Mouse (Mus musculus): ENCODE results near the gene Bcas2. TPM values are rescaled to one million over a fixed set of nuclear protein-coding genes. Genes with fewer than 3 reads are reported as not detected.

The Bcas2 gene
- polyA plus RNA-seq, 1 experiment from 2014 or later: 231 TPM

- H3K4me2 ChIP-seq: no peak overlapping the region
- no peaks in the 10 kb centered on the region for H3K27me3 ChIP-seq
- no peak for ATAC-seq (ENCODE audit: insufficient number of reproducible peaks, insufficient read depth, low FRiP score, low TSS enrichment, low read depth)
- H3K27ac ChIP-seq: no peak overlapping the region
- H3K9me3 ChIP-seq: peaks cover 6% of the 10 kb centered on the region; the same call in 1 of the 2 replicates
- no peak overlapping the region for H3K4me3 ChIP-seq
- WGBS: 81% methylated on average over 12 of the region's 12 CpGs
- H3K36me3 ChIP-seq: no peaks in the 10 kb centered on the region; the same call in 1 of the 2 replicates
- H3K9ac ChIP-seq: no peak overlapping the region
- no peaks in the 10 kb centered on the region for H3K4me1 ChIP-seq
Observed at GRCm38 (mm10) chr3:103224231-103224765, 52.8 kb downstream of the Bcas2 start.

- Histone ChIP-seq H3K9ac (no peak overlapping the region), H3K4me3 (no peak overlapping the region), H3K36me3 (no peaks in the 10 kb centered on the region; the same call in 1 of the 2 replicates), H3K4me2 (no peak overlapping the region), H3K27me3 (no peaks in the 10 kb centered on the region), H3K9me3 (peaks cover 6% of the 10 kb centered on the region; the same call in 1 of the 2 replicates), H3K27ac (no peak overlapping the region), H3K4me1 (no peaks in the 10 kb centered on the region)
- ATAC-seq (ENCODE audit: insufficient number of reproducible peaks, insufficient read depth, low FRiP score, low TSS enrichment, low read depth): no peak
- 84% methylated on average over 1 of the region's 1 CpGs for WGBS
Observed at GRCm38 (mm10) chr3:103227729-103228128, 56.3 kb downstream of the Bcas2 start.

Other genes starting within 250 kb of the Bcas2 start
- not detected in 2 replicates for gene Sycp1, start 235.6 kb upstream of the Bcas2 start, polyA plus RNA-seq (2015; fragmentation: Nextera tagmentation; extraction: Ambion mirVana)
- gene Nr1h5, start 207.5 kb upstream of the Bcas2 start, polyA plus RNA-seq (2015; fragmentation: Nextera tagmentation; extraction: Ambion mirVana): not detected in 2 replicates
- gene Sike1, start 175.9 kb upstream of the Bcas2 start, polyA plus RNA-seq (2015; fragmentation: Nextera tagmentation; extraction: Ambion mirVana): 56.6 and 60.0 TPM in 2 replicates
- gene Csde1, start 151.2 kb upstream of the Bcas2 start, polyA plus RNA-seq (2015; fragmentation: Nextera tagmentation; extraction: Ambion mirVana): 396 and 425 TPM in 2 replicates
- 100 and 102 TPM in 2 replicates for gene Nras, start 113.4 kb upstream of the Bcas2 start, polyA plus RNA-seq (2015; fragmentation: Nextera tagmentation; extraction: Ambion mirVana)
- 0.17 and 0.28 TPM in 2 replicates for gene Ampd1, start 97.6 kb upstream of the Bcas2 start, polyA plus RNA-seq (2015; fragmentation: Nextera tagmentation; extraction: Ambion mirVana)
- 11.9 and 12.8 TPM in 2 replicates for gene Dennd2c, start 69.1 kb upstream of the Bcas2 start, polyA plus RNA-seq (2015; fragmentation: Nextera tagmentation; extraction: Ambion mirVana)
- gene Trim33, start 107.6 kb downstream of the Bcas2 start, polyA plus RNA-seq (2015; fragmentation: Nextera tagmentation; extraction: Ambion mirVana): 34.2 and 37.6 TPM in 2 replicates

All from embryonic facial prominence, embryonic 13.5 days (tissue).